Mouse (Mus musculus) liver, adult 2 months (tissue): ENCODE measurements around the gene Slc2a3.

Experiments used
- CTCF ChIP-seq: fragments of 200-500 bp; IDR thresholded peaks from 2 replicates; pipeline ENCODE4 v1.5.1; 2011; ENCODE audit warnings: low read depth, low read length, control low read depth
- POLR2A ChIP-seq: fragments of 200-500 bp; IDR thresholded peaks from 2 replicates; pipeline ENCODE4 v1.6.1; 2011; ENCODE audit warnings: low read length, control low read depth; ENCODE audit not compliant: insufficient read depth; ENCODE audit errors: extremely low read depth

GRCm38 (mm10) chr6:122763844-122764445 is 37.5 kb downstream of the Slc2a3 start:
- TF ChIP-seq CTCF (no peak), POLR2A (no peak)
